Mouse (Mus musculus): ENCODE results near the gene Wwc1. TPM values are rescaled to one million over a fixed set of nuclear protein-coding genes. Genes with fewer than 3 reads are reported as not detected.

Wwc1 gene
- total RNA-seq, 2 experiments from 2014 or later, result 1.4 to 2.0 TPM

DNA sequence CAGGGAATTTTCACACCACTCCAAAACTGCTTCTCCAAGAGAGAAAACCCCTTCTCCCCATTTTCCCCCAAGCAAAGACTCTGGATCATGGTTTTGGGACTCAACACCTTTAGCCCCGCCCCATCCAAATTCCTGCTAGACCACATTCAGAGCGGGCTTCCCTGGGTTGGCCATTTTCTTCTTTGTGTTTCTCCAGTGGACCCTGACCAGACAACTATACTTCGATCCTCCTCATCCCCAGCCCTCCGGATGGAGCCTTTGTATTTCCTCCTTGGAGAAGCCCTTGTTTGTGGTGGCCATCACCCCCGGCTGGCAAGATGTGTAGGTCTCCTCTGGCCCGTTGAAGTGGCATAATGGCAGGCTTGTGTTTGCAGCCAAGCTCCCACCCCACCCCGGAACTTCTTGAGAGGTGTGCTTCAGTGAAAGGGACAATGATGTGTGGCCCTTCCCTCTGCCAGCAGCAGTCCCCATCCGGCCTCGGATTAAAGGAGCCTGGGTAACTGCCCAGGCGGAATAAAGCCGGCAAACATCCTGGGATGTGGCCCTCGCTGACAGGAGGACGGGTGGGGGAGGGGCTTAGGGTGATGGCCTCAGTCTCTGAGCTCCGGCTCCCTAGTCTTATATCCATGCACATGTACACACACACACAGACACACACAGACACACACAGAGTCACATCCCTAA is 46.8 kb downstream of the Wwc1 start:
- no peak for DNase-seq

DNA sequence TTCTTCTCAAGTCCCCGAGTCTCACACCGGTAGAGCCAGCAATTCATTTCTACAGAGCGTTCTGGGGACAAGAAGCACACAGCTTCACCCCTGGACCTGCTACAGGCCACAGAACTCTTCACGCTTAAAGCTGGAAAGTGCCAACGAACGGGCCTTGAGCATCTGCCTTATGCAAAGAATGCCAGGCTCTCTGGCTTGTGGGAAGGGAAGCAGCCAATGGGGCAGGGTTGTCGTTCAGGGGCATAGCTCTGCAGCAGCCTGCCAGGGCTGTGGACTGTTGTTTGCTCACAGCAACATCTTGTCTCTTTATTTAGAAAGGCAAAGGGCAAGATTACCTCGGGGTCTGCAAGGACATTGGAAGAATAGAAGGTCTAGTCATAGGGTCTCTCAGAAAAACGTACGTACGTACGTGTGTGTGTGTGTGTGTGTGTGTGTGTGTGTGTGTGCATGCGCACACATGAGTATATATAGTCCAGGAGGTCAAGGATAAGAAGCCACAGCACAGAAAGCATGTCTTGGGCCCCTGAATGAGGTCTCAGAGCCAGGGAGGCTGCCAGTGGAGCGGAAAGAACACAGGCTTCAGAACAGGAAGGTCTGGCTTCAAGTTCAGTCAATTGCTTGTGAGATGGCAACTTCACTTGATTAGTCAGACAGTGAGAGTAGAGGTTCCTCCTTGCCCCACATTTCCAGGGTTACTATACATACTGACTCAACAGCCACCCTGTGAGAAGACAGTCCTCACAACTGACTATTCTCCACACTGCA is 48.0 kb downstream of the Wwc1 start:
- no peak for DNase-seq

- no peak for DNase-seq
These were observed 49.7 kb downstream of the Wwc1 start for GRCm38 (mm10) chr11:35930511-35931060.

GRCm38 (mm10) chr11:35928453-35928852 is 51.9 kb downstream of the Wwc1 start:
- DNase-seq, result no peak

- no peak for DNase-seq
These were observed 53.0 kb downstream of the Wwc1 start for GRCm38 (mm10) chr11:35927309-35927708.

- no peak for DNase-seq
These were observed 54.7 kb downstream of the Wwc1 start for GRCm38 (mm10) chr11:35925592-35925991.

- DNase-seq, result no peak
These were observed 58.0 kb downstream of the Wwc1 start for GRCm38 (mm10) chr11:35922205-35922873.

- no peak for DNase-seq
These were observed 59.6 kb downstream of the Wwc1 start for GRCm38 (mm10) chr11:35920776-35921175.

DNA sequence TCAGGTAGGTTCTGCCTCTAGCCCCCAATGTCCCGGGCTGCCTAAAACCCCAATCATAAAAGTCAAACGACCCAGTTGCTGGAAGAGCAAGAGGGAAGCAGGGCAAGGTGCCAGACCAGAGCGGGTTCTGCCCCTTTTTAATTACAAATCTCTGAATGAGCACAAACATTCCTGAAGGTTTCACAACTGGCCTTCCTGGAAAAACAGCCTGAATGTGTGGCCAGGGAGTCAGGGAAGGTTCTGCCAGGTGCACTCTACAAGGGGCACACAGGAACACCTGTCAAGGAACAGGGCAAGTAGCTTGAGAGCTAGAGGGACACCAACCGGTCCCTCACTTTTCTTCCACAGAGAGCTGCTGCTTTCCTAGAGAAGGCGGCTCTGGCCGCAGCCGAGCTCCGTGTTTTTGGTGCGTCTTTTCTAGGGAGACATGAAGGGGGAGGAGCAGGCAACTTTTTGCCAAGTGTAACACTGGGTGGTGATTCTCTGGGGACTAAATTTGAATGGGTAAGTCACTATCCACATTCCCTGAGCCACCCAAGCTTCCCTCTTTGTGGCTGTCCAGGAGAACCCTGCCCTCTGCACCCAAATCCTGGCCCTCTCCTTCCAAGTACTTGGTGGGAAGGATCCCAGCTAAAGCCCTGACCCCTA is 60.3 kb downstream of the Wwc1 start:
- DNase-seq, result peak in 1 of 2 experiments; percentile 5

DNA sequence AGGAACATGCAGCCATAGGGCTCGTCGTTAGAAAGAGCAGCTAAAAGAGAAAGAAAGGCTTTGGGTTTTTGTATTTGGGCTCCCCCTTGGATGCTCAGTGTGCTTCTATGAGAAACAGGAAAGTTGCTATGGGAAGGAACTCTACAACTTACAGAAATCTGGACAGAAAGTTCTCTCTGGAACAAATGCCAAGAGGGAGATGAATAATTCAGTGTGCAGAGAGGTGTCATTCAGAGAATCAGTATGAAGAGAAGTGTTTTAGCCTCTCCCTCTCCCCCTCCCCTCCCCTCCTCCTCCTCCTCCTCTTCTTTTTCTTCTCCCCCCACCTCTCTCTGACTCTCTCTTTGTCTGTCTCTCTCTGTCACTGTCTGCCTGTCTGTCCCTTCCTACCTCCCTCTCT is 60.9 kb downstream of the Wwc1 start:
- no peak for DNase-seq

- no peak for DNase-seq
These were observed 63.7 kb downstream of the Wwc1 start for GRCm38 (mm10) chr11:35916466-35917185.

- DNase-seq, result no peak
These were observed 64.8 kb downstream of the Wwc1 start for GRCm38 (mm10) chr11:35915546-35915945.

- no peak for DNase-seq
These were observed 66.8 kb downstream of the Wwc1 start for GRCm38 (mm10) chr11:35913418-35914044.

- DNase-seq, result no peak
These were observed 75.3 kb downstream of the Wwc1 start for GRCm38 (mm10) chr11:35904955-35905550.

DNA sequence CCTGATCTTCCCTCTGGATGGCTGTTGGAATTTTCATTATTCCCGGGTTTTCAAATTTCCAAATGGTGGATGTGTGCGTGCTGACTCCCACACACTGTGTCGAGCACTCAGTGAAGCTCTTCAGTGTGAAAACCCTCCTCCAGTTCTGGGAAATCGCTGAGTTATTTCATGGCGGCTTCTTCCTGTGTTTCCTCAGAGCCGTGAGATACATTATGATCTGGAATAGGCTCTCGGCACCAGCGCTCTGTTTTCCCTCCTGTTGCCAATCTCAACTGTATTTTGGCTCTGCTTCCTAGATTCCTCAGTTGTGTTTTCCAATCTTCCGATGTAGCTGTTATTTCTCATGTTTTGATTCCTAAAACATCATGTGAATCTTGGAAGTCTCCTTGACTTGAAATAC is 77.2 kb downstream of the Wwc1 start:
- no peak for DNase-seq

- no peak for DNase-seq
These were observed 80.4 kb downstream of the Wwc1 start for GRCm38 (mm10) chr11:35899946-35900345.

GRCm38 (mm10) chr11:35893454-35893853 is 86.9 kb downstream of the Wwc1 start:
- no peak for DNase-seq

DNA sequence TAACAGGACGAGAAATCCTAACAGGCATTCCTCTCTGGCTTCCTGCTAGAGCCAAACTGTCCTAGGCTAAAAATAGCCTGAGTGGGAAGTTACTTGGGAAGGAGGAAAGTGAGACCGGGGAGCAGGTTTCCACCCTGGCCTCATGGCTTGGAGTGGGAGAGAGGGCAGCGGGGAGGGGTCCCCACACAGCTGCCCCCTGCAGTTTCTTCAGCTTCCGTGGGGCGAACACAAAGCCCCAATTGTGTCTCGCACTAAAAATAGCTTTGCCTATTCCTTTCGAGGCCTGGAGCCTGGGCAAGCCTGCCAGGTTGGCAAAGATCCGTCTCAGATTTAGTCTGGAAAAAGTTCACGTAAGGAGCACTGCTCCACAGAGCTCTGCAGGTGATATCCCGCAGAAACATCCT is 87.3 kb downstream of the Wwc1 start:
- DNase-seq, result peak; percentile 17 to 30

GRCm38 (mm10) chr11:35892293-35892692 is 88.0 kb downstream of the Wwc1 start:
- DNase-seq, result no peak

- no peak for DNase-seq
These were observed 91.5 kb downstream of the Wwc1 start for GRCm38 (mm10) chr11:35888790-35889189.

DNA sequence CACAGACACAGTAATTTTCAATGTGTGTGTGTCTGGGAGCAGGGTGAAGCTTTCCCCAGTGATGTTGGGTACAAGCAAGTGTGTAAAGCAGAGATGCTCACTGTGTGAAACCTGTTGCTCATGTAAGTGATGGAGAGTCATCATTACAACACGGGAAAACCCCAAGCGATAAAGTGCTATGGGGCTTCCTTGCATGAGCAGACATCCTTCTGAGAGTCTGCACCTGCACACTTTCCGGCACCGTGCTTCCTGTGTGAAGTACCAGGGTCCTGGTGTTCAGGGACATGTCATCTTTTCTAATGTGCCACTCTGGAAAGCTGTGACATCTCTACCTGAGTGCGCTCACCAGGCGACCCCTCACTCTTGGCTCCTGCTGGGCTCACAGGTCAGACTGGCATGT is 97.5 kb downstream of the Wwc1 start:
- DNase-seq, result no peak
